Mouse (Mus musculus) CH12.LX (cell line): ENCODE results near the gene Prss27. TPM values are rescaled to one million over a fixed set of nuclear protein-coding genes. Genes with fewer than 3 reads are reported as not detected.
"Not testable (repeated sequence)": the region's sequence is repeated elsewhere in the genome, so short reads cannot be mapped to it uniquely, and the experiment has no call there.

Experiments
- DNase-seq: peaks from one replicate; pipeline ENCODE4 v3.0.0-alpha.2; 2013; ENCODE audit errors: extremely low read depth
- H3K27ac ChIP-seq: 2 replicates; pipeline ENCODE4 v1.5.1; 2012; ENCODE audit warnings: low read depth, mild to moderate bottlenecking, control low read depth, moderate library complexity; ENCODE audit not compliant: insufficient read depth
- H3K27me3 ChIP-seq: replicated peaks from 2 replicates; pipeline ENCODE3; 2012; ENCODE audit warnings: inconsistent platforms
- H3K36me3 ChIP-seq, 2 experiments: replicated peaks in 1 of 2; 2 replicates each; pipeline versions ENCODE3 to v1.6.1; 2012; ENCODE audit warnings: inconsistent platforms in 1 of 2, low read length in 1 of 2, mild to moderate bottlenecking in 1 of 2, mixed read lengths in 1 of 2, moderate library complexity in 1 of 2; ENCODE audit not compliant: control insufficient read depth in 1 of 2, insufficient read depth in 1 of 2
- H3K4me1 ChIP-seq, 2 experiments: 2 replicates each; pipeline ENCODE4 v1.6.1; 2012; ENCODE audit warnings: inconsistent platforms in 1 of 2, moderate library complexity in 1 of 2; ENCODE audit not compliant: insufficient read depth in 2 of 2, control insufficient read depth in 1 of 2
- H3K4me2 ChIP-seq: 2 replicates; pipeline ENCODE4 v1.6.1; 2012; ENCODE audit warnings: low read depth, mild to moderate bottlenecking, control low read depth; ENCODE audit not compliant: poor library complexity, insufficient read depth, severe bottlenecking
- H3K4me3 ChIP-seq, 3 experiments: fragments of 150-350 bp in 1 of 3; sonication (generic) in 1 of 3; replicated peaks in 1 of 3; 2 replicates each; pipeline versions ENCODE3 to v1.5.1; 2011 to 2012; ENCODE audit warnings: low read depth in 2 of 3, low read length in 2 of 3, mild to moderate bottlenecking in 2 of 3, moderate library complexity in 2 of 3, control low read depth in 1 of 3, improper control_type of control experiment in 1 of 3, inconsistent platforms in 1 of 3, mixed read lengths in 1 of 3; ENCODE audit not compliant: poor library complexity in 1 of 3
- H3K79me2 ChIP-seq: replicated peaks from 2 replicates; pipeline ENCODE4 v1.6.1; 2012; ENCODE audit warnings: mild to moderate bottlenecking, moderate library complexity; ENCODE audit not compliant: control insufficient read depth, poor library complexity, insufficient read depth, severe bottlenecking; ENCODE audit errors: extremely low read depth
- H3K9ac ChIP-seq: 2 replicates; pipeline ENCODE4 v1.6.1; 2012; ENCODE audit warnings: low read depth, mild to moderate bottlenecking, control low read depth, moderate library complexity; ENCODE audit not compliant: insufficient read depth
- H3K9me3 ChIP-seq: replicated peaks from 2 replicates; pipeline ENCODE3; 2012; ENCODE audit warnings: low read length, inconsistent platforms, mixed read lengths
- BHLHE40 ChIP-seq: IDR thresholded peaks from 2 replicates; pipeline ENCODE4 v1.6.1; 2011; ENCODE audit warnings: mild to moderate bottlenecking, low read depth, low read length, improper control_type of control experiment
- MXI1 ChIP-seq: IDR thresholded peaks from 2 replicates; pipeline ENCODE4 v1.6.1; 2011; ENCODE audit warnings: mild to moderate bottlenecking, low read depth, low read length, improper control_type of control experiment
- NELFE ChIP-seq: IDR thresholded peaks from 2 replicates; pipeline ENCODE4 v1.6.1; 2011; ENCODE audit warnings: low read depth, low read length, improper control_type of control experiment
- NRF1 ChIP-seq: IDR thresholded peaks from 2 replicates; pipeline ENCODE4 v1.6.1; 2014; ENCODE audit warnings: low read depth, mild to moderate bottlenecking, inconsistent platforms, low read length, improper control_type of control experiment, moderate library complexity
- PAX5 ChIP-seq: IDR thresholded peaks from 2 replicates; pipeline ENCODE4 v1.6.1; 2012; ENCODE audit warnings: low read length, inconsistent platforms, mixed read lengths
- POLR2AphosphoS2 ChIP-seq: IDR thresholded peaks from 2 replicates; pipeline ENCODE4 v1.6.1; 2011; ENCODE audit warnings: low read depth, low read length, improper control_type of control experiment
- USF1 ChIP-seq: IDR thresholded peaks from 2 replicates; pipeline ENCODE4 v1.6.1; 2014; ENCODE audit warnings: low read depth, mild to moderate bottlenecking, inconsistent platforms, low read length, improper control_type of control experiment
- dilution Hi-C: fragments of 300-500 bp; cut with MboI; formaldehyde crosslinking; loops from 2 replicates; pipeline ENCODE4 v1.14.3; 2020; ENCODE audit warnings: low sequenced_read_pairs; ENCODE audit not compliant: extremely low pct_unique_long_range_greater_than_20kb, extremely low pct_ligation_motif_present
- in situ Hi-C: fragments of 300-500 bp; cut with MboI; formaldehyde crosslinking; loops from 3 replicates; pipeline ENCODE4 v1.14.3; 2019; ENCODE audit warnings: low sequenced_read_pairs, low pct_ligation_motif_present, low pct_unique_long_range_greater_than_20kb, mixed read lengths
- polyA plus RNA-seq: library from polyadenylated mRNA; unstranded; fragments of >175 nt; gene quantifications from 2 replicates; pipeline ENCODE4 v1.2.1, GENCODE M21; 2012; ENCODE audit warnings: low read depth; ENCODE audit not compliant: insufficient read length
- total RNA-seq, 2 experiments: library from RNA; depleted of rRNA; stranded (reverse); fragments of 300-350 nt in 1 of 2; fragments of >200 nt in 1 of 2; gene quantifications; 2 replicates each; pipeline ENCODE4 v1.2.3; 2012 to 2014

Prss27 gene
- total and polyA plus RNA-seq, 3 experiments: not detected

- TF ChIP-seq USF1 (no peak), MXI1 (peak; percentile 49; the same call in 1 of the 2 replicates), BHLHE40 (peak; percentile 33; the same call in 1 of the 2 replicates), NELFE (no peak), NRF1 (no peak; the same call in 1 of the 2 replicates), PAX5 (no peak), POLR2AphosphoS2 (no peak)
Observed at GRCm38 (mm10) chr17:24084593-24084992, 46.6 kb downstream of the Prss27 start (continued).

GRCm38 (mm10) chr17:24086399-24086798, 48.5 kb downstream of the Prss27 start:
- H3K4me3 ChIP-seq, H3K4me2 ChIP-seq, H3K9me3 ChIP-seq, in situ Hi-C loops, H3K79me2 ChIP-seq, H3K27me3 ChIP-seq, dilution Hi-C loops, DNase-seq, H3K9ac ChIP-seq, H3K27ac ChIP-seq: not testable (repeated sequence)
- Histone ChIP-seq H3K36me3 (peaks cover 18 to 62% of the 10 kb centered on the region in 2 experiments), H3K4me1 (peaks cover 10 to 31% of the 10 kb centered on the region in 2 experiments)

GRCm38 (mm10) chr17:24090575-24090974, 52.6 kb downstream of the Prss27 start:
- in situ Hi-C loops: no loop called here
- no peak for TF ChIP-seq NELFE
- TF ChIP-seq, all 38 proteins: peak for 0
- no peak overlapping the region for H3K4me2 ChIP-seq
- DNase-seq: no peak
- no peaks in the 10 kb centered on the region for H3K79me2 ChIP-seq
- no peak overlapping the region for H3K4me3 ChIP-seq
- H3K27ac ChIP-seq: no peak overlapping the region
- H3K9ac ChIP-seq: no peak overlapping the region
- no peaks in the 10 kb centered on the region for H3K27me3 ChIP-seq
- peaks cover 5 to 9% of the 10 kb centered on the region in 2 experiments for H3K4me1 ChIP-seq
- no peaks in the 10 kb centered on the region for H3K9me3 ChIP-seq
- dilution Hi-C loops: no loop called here
- H3K36me3 ChIP-seq: peaks cover 21 to 71% of the 10 kb centered on the region in 2 experiments

Other genes with a start within 250 kb of the Prss27 start
Only the 20 nearest of the 21 such genes appear.
- gene Elob, start 209.0 kb upstream of the Prss27 start, total RNA-seq (2012; rRNA removed): 381 and 386 TPM in 2 replicates
- gene Elob, start 209.0 kb upstream of the Prss27 start, total RNA-seq (2014; rRNA removed): 371 and 534 TPM in 2 replicates
- 250 and 306 TPM in 2 replicates for gene Elob, start 209.0 kb upstream of the Prss27 start, polyA plus RNA-seq
- gene Prss33, start 202.1 kb upstream of the Prss27 start, total RNA-seq (2012; rRNA removed): not detected in 2 replicates
- not detected in 2 replicates for gene Prss33, start 202.1 kb upstream of the Prss27 start, total RNA-seq (2014; rRNA removed)
- gene Prss33, start 202.1 kb upstream of the Prss27 start, polyA plus RNA-seq: not detected in 2 replicates
- gene Prss32, start 194.3 kb upstream of the Prss27 start, total RNA-seq (2012; rRNA removed): not detected in 2 replicates
- not detected in 2 replicates for gene Prss32, start 194.3 kb upstream of the Prss27 start, total RNA-seq (2014; rRNA removed)
- not detected in 2 replicates for gene Prss32, start 194.3 kb upstream of the Prss27 start, polyA plus RNA-seq
- 0.46 and 1.0 TPM in 2 replicates for gene Prss41, start 194.0 kb upstream of the Prss27 start, total RNA-seq (2012; rRNA removed)
- 0.16 TPM in 2 replicates for gene Prss41, start 194.0 kb upstream of the Prss27 start, total RNA-seq (2014; rRNA removed)
- 0.22 and 0.24 TPM in 2 replicates for gene Prss41, start 194.0 kb upstream of the Prss27 start, polyA plus RNA-seq
- not detected in 2 replicates for gene Prss21, start 170.1 kb upstream of the Prss27 start, total RNA-seq (2012; rRNA removed)
- not detected in 2 replicates for gene Prss21, start 170.1 kb upstream of the Prss27 start, total RNA-seq (2014; rRNA removed)
- gene Prss21, start 170.1 kb upstream of the Prss27 start, polyA plus RNA-seq: not detected in 2 replicates
- gene Dcpp1, start 157.3 kb upstream of the Prss27 start, total RNA-seq (2012; rRNA removed): not detected in 2 replicates
- gene Dcpp1, start 157.3 kb upstream of the Prss27 start, total RNA-seq (2014; rRNA removed): not detected in 2 replicates
- gene Dcpp1, start 157.3 kb upstream of the Prss27 start, polyA plus RNA-seq: not detected in 2 replicates
- gene Dcpp2, start 157.3 kb upstream of the Prss27 start, total RNA-seq (2012; rRNA removed): not detected in 2 replicates
- gene Dcpp2, start 157.3 kb upstream of the Prss27 start, total RNA-seq (2014; rRNA removed): not detected in 2 replicates
- not detected in 2 replicates for gene Dcpp2, start 157.3 kb upstream of the Prss27 start, polyA plus RNA-seq
- not detected in 2 replicates for gene Dcpp3, start 120.7 kb upstream of the Prss27 start, total RNA-seq (2012; rRNA removed)
- gene Dcpp3, start 120.7 kb upstream of the Prss27 start, total RNA-seq (2014; rRNA removed): not detected in 2 replicates
- not detected in 2 replicates for gene Dcpp3, start 120.7 kb upstream of the Prss27 start, polyA plus RNA-seq
- gene Sbp, start 96.5 kb upstream of the Prss27 start, total RNA-seq (2012; rRNA removed): not detected in 2 replicates
- not detected in 2 replicates for gene Sbp, start 96.5 kb upstream of the Prss27 start, total RNA-seq (2014; rRNA removed)
- not detected in 2 replicates for gene Sbp, start 96.5 kb upstream of the Prss27 start, polyA plus RNA-seq
- gene Sbpl, start 82.9 kb upstream of the Prss27 start, total RNA-seq (2012; rRNA removed): not detected in 2 replicates
- gene Sbpl, start 82.9 kb upstream of the Prss27 start, total RNA-seq (2014; rRNA removed): not detected in 2 replicates
- not detected in 2 replicates for gene Sbpl, start 82.9 kb upstream of the Prss27 start, polyA plus RNA-seq
- 0.08 TPM in 1 of 2 replicates, not detected in the other for gene Prss30, start 57.6 kb upstream of the Prss27 start, total RNA-seq (2012; rRNA removed)
- gene Prss30, start 57.6 kb upstream of the Prss27 start, total RNA-seq (2014; rRNA removed): 0.30 and 0.57 TPM in 2 replicates
- 0.63 and 0.69 TPM in 2 replicates for gene Prss30, start 57.6 kb upstream of the Prss27 start, polyA plus RNA-seq
- not detected in 2 replicates for gene Prss22, start 40.0 kb upstream of the Prss27 start, total RNA-seq (2012; rRNA removed)
- not detected in 2 replicates for gene Prss22, start 40.0 kb upstream of the Prss27 start, total RNA-seq (2014; rRNA removed)
- not detected in 2 replicates for gene Prss22, start 40.0 kb upstream of the Prss27 start, polyA plus RNA-seq
- 30.1 and 36.9 TPM in 2 replicates for gene Kctd5, start 35.3 kb downstream of the Prss27 start, total RNA-seq (2012; rRNA removed)
- gene Kctd5, start 35.3 kb downstream of the Prss27 start, total RNA-seq (2014; rRNA removed): 51.1 and 51.6 TPM in 2 replicates
- gene Kctd5, start 35.3 kb downstream of the Prss27 start, polyA plus RNA-seq: 44.3 and 44.6 TPM in 2 replicates
- 15.3 and 15.9 TPM in 2 replicates for gene Pdpk1, start 112.8 kb downstream of the Prss27 start, total RNA-seq (2012; rRNA removed)
- 16.7 and 17.0 TPM in 2 replicates for gene Pdpk1, start 112.8 kb downstream of the Prss27 start, total RNA-seq (2014; rRNA removed)
- gene Pdpk1, start 112.8 kb downstream of the Prss27 start, polyA plus RNA-seq: 9.6 and 12.2 TPM in 2 replicates
- 0.59 and 0.64 TPM in 2 replicates for gene Amdhd2, start 125.6 kb downstream of the Prss27 start, total RNA-seq (2012; rRNA removed)
- gene Amdhd2, start 125.6 kb downstream of the Prss27 start, total RNA-seq (2014; rRNA removed): not detected in 2 replicates
- gene Amdhd2, start 125.6 kb downstream of the Prss27 start, polyA plus RNA-seq: not detected in 2 replicates
- gene Atp6v0c, start 131.6 kb downstream of the Prss27 start, total RNA-seq (2012; rRNA removed): 79.4 and 83.2 TPM in 2 replicates
- gene Atp6v0c, start 131.6 kb downstream of the Prss27 start, total RNA-seq (2014; rRNA removed): 41.8 and 49.1 TPM in 2 replicates
- gene Atp6v0c, start 131.6 kb downstream of the Prss27 start, polyA plus RNA-seq: 317 and 407 TPM in 2 replicates
- gene Tbc1d24, start 167.4 kb downstream of the Prss27 start, total RNA-seq (2012; rRNA removed): 4.2 and 4.8 TPM in 2 replicates
- 3.5 and 4.5 TPM in 2 replicates for gene Tbc1d24, start 167.4 kb downstream of the Prss27 start, total RNA-seq (2014; rRNA removed)
- gene Tbc1d24, start 167.4 kb downstream of the Prss27 start, polyA plus RNA-seq: 5.8 and 6.6 TPM in 2 replicates
- 0.08 TPM in 2 replicates for gene Ntn3, start 171.4 kb downstream of the Prss27 start, total RNA-seq (2012; rRNA removed)
- gene Ntn3, start 171.4 kb downstream of the Prss27 start, total RNA-seq (2014; rRNA removed): not detected in 2 replicates
- gene Ntn3, start 171.4 kb downstream of the Prss27 start, polyA plus RNA-seq: 0.10 TPM in 1 of 2 replicates, not detected in the other
- gene Tedc2, start 182.7 kb downstream of the Prss27 start, total RNA-seq (2012; rRNA removed): 11.8 and 13.6 TPM in 2 replicates
- 14.1 and 14.7 TPM in 2 replicates for gene Tedc2, start 182.7 kb downstream of the Prss27 start, total RNA-seq (2014; rRNA removed)
- gene Tedc2, start 182.7 kb downstream of the Prss27 start, polyA plus RNA-seq: 14.1 and 14.5 TPM in 2 replicates
- 40.1 and 40.9 TPM in 2 replicates for gene Ccnf, start 213.3 kb downstream of the Prss27 start, total RNA-seq (2012; rRNA removed)
- gene Ccnf, start 213.3 kb downstream of the Prss27 start, total RNA-seq (2014; rRNA removed): 26.4 and 27.7 TPM in 2 replicates
- gene Ccnf, start 213.3 kb downstream of the Prss27 start, polyA plus RNA-seq: 57.6 and 60.7 TPM in 2 replicates